Mouse (Mus musculus): ENCODE data around the gene Msantd2.
A peak's percentile ranks its signal among the peaks of the same experiment; 100 is the strongest.

Gene Msantd2

GRCm38 (mm10) chr9:37488611-37489396, at the start of gene Msantd2:
Gene Msantd2 (plus strand): TSS chr9:37489319.
- DNase-seq, result peak; percentile 88

GRCm38 (mm10) chr9:37452401-37452800, 36.7 kb upstream of the Msantd2 start:
- no peak for DNase-seq

GRCm38 (mm10) chr9:37453328-37453727, 35.8 kb upstream of the Msantd2 start:
- no peak for DNase-seq

- DNase-seq, result no peak
Observed at GRCm38 (mm10) chr9:37454011-37454492, 35.1 kb upstream of the Msantd2 start.

- no peak for DNase-seq
Observed at GRCm38 (mm10) chr9:37454991-37455390, 34.1 kb upstream of the Msantd2 start.

- no peak for DNase-seq
Observed at GRCm38 (mm10) chr9:37455868-37456267, 33.3 kb upstream of the Msantd2 start.

- peak; percentile 51 for DNase-seq
Observed at GRCm38 (mm10) chr9:37456481-37456910, 32.6 kb upstream of the Msantd2 start.

- no peak for DNase-seq
Observed at GRCm38 (mm10) chr9:37457151-37457550, 32.0 kb upstream of the Msantd2 start.

- DNase-seq, result no peak
Observed at GRCm38 (mm10) chr9:37459665-37460042, 29.5 kb upstream of the Msantd2 start.

GRCm38 (mm10) chr9:37460043-37460960, 28.8 kb upstream of the Msantd2 start:
- DNase-seq, result peak; percentile 28

GRCm38 (mm10) chr9:37460961-37461340, 28.2 kb upstream of the Msantd2 start:
- no peak for DNase-seq

- no peak for DNase-seq
Observed at GRCm38 (mm10) chr9:37461571-37461970, 27.5 kb upstream of the Msantd2 start.

GRCm38 (mm10) chr9:37462764-37463163, 26.4 kb upstream of the Msantd2 start:
- DNase-seq, result peak; percentile 46

- no peak for DNase-seq
Observed at GRCm38 (mm10) chr9:37473611-37474125, 15.5 kb upstream of the Msantd2 start.

- DNase-seq, result no peak
Observed at GRCm38 (mm10) chr9:37474923-37475322, 14.2 kb upstream of the Msantd2 start.

GRCm38 (mm10) chr9:37485146-37485545, 4.0 kb upstream of the Msantd2 start:
- DNase-seq, result no peak

- no peak for DNase-seq
Observed at GRCm38 (mm10) chr9:37488041-37488440, 1.1 kb upstream of the Msantd2 start.

- DNase-seq, result peak; percentile 38
Observed at GRCm38 (mm10) chr9:37489446-37490120, 464 bp downstream of the Msantd2 start.

GRCm38 (mm10) chr9:37495761-37496160, 6.6 kb downstream of the Msantd2 start:
- DNase-seq, result no peak

GRCm38 (mm10) chr9:37496325-37496724, 7.2 kb downstream of the Msantd2 start:
- no peak for DNase-seq

- DNase-seq, result no peak
Observed at GRCm38 (mm10) chr9:37500201-37500600, 11.1 kb downstream of the Msantd2 start.

GRCm38 (mm10) chr9:37501170-37501569, 12.1 kb downstream of the Msantd2 start:
- no peak for DNase-seq

GRCm38 (mm10) chr9:37504348-37504747, 15.2 kb downstream of the Msantd2 start:
- DNase-seq, result no peak

All from cerebellum, adult 8-10 months (tissue).